Mouse (Mus musculus) intestine, embryonic 14.5 days (tissue): ENCODE measurements around the gene Tssk4. TPM values are rescaled to one million over a fixed set of nuclear protein-coding genes. Genes with fewer than 3 reads are reported as not detected.

Source experiments
- ATAC-seq: fragments of 200-750 bp; cut with Nextera tagmentation; replicated peaks from 2 replicates; pipeline ENCODE4 v1.8.0; 2017; ENCODE audit warnings: low read depth, moderate number of reproducible peaks, moderate TSS enrichment, moderate library complexity; ENCODE audit not compliant: low FRiP score, low TSS enrichment
- DNase-seq: peaks from one replicate; pipeline ENCODE4 v3.0.0-alpha.2; 2018; ENCODE audit warnings: low spot score
- H3K27ac ChIP-seq: fragments of 300-500 bp; sonication (generic); 2 replicates; pipeline ENCODE4 v1.5.1; 2014; ENCODE audit warnings: low read depth, mild to moderate bottlenecking, control low read depth
- H3K27me3 ChIP-seq: fragments of 300-500 bp; sonication (generic); replicated peaks from 2 replicates; pipeline ENCODE4 v1.6.1; 2014; ENCODE audit warnings: low read length, control low read depth; ENCODE audit not compliant: control insufficient read depth, insufficient read depth
- H3K36me3 ChIP-seq: fragments of 300-500 bp; sonication (generic); 2 replicates; pipeline ENCODE4 v1.6.1; 2014; ENCODE audit warnings: low read length, control low read depth; ENCODE audit not compliant: control insufficient read depth, insufficient read depth
- H3K4me1 ChIP-seq: fragments of 300-500 bp; sonication (generic); replicated peaks from 2 replicates; pipeline ENCODE4 v1.6.1; 2014; ENCODE audit warnings: low read length, control low read depth, mixed read lengths; ENCODE audit not compliant: control insufficient read depth, insufficient read depth
- H3K4me2 ChIP-seq: fragments of 300-500 bp; sonication (generic); 2 replicates; pipeline ENCODE4 v1.6.1; 2014; ENCODE audit warnings: low read length
- H3K4me3 ChIP-seq: fragments of 300-500 bp; sonication (generic); 2 replicates; pipeline ENCODE4 v1.5.1; 2014; ENCODE audit warnings: low read depth, low read length, control low read depth, mixed read lengths
- H3K9ac ChIP-seq: fragments of 300-500 bp; sonication (generic); 2 replicates; pipeline ENCODE4 v1.6.1; 2014; ENCODE audit warnings: mild to moderate bottlenecking, low read length
- H3K9me3 ChIP-seq: fragments of 300-500 bp; sonication (generic); 2 replicates; pipeline ENCODE4 v1.6.1; 2016; ENCODE audit warnings: low read length, control low read depth; ENCODE audit not compliant: control insufficient read depth
- WGBS: fragments of 180-500 bp; shearing (Covaris S2); extraction: QIAGEN DNeasy Blood & Tissue Kit; methylation state at CpG from one replicate; pipeline ENCODE4 v1.1.7; 2014; 5-methylcytosine and 5-hydroxymethylcytosine counted together
- polyA plus RNA-seq: library from polyadenylated mRNA; unstranded; fragments of >200 nt; fragmentation: Nextera tagmentation; extraction: Ambion mirVana; gene quantifications from 2 replicates; pipeline ENCODE4 v1.2.1, GENCODE M21; 2014

The Tssk4 gene
- polyA plus RNA-seq, 1 experiment from 2014 or later: 1.9 TPM

DNA sequence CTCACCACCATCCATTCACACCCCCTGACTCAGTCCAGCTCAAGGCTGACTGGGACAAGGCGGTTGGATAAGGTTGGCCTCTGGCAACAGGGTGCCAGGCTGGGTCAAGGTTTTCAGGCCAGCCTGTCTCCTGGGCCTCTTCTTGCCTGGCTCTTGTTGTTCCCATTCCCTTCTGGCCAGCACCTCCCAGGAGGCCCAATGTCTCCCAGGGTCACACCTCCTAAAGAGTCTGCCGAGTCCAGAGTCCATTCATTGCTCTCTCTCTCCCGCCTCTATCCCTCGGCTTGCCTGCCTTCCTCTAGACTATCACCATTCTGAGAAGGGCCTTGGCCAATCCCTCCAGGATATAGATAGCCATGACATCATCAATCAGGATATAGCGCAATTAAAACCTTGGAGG, 8.0 kb downstream of the Tssk4 start:
- no peak overlapping the region for H3K4me2 ChIP-seq
- peaks cover 5% of the 10 kb centered on the region; the same call in 1 of the 2 replicates for H3K4me1 ChIP-seq
- H3K27me3 ChIP-seq: no peaks in the 10 kb centered on the region
- DNase-seq (no peak), ATAC-seq (peak; percentile 36; the same call in 1 of the 2 replicates)
- no peak overlapping the region for H3K27ac ChIP-seq
- no peaks in the 10 kb centered on the region for H3K9me3 ChIP-seq
- no peak overlapping the region for H3K9ac ChIP-seq
- H3K4me3 ChIP-seq: no peak overlapping the region
- peaks cover 33% of the 10 kb centered on the region for H3K36me3 ChIP-seq
- whole genome bisulfite sequencing: 84% methylated on average over 5 of the region's 5 CpGs

DNA sequence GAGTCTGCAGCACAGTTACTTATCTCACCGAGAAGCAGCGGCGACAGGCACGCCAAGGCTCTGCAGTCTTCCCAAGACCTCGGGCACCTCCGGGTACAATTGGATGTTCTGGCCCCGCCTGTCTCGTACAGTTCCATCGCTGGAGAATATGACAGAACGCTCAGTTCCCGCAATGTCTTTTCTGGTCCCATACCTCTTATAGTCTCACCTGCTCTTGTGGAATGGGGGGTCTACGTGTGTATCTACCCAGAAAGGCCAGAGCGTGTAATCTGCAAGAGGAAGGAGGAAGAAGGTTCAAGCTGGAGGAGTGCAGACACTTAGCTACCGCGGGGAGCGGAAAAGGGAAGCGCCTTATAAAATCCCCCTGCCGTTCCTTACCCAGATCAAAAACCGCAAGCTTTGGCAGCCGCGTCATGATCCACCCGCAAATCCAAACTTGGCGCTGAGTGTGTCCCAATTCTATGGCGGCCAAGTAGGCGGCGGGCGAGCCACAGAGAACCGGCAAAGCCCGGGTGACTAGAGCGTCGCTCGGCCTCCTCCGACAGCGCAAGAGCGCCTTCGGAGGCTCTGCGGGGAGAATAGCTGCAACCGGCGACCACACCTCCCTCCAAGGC, 10.1 kb downstream of the Tssk4 start, which contains the start of gene Mdp1:
Gene Mdp1 (minus strand): TSS at position 549 of the 614 bp plus-strand sequence.
- Histone ChIP-seq H3K9ac (peak within 1 kb of the TSS; percentile 72), H3K4me3 (peak within 1 kb of the TSS; percentile 88), H3K27me3 (no peaks in the 10 kb centered on the region), H3K36me3 (peaks cover 45% of the 10 kb centered on the region), H3K9me3 (no peaks in the 10 kb centered on the region), H3K4me2 (peak within 1 kb of the TSS; percentile 62), H3K4me1 (peaks cover 5% of the 10 kb centered on the region; the same call in 1 of the 2 replicates), H3K27ac (peak within 1 kb of the TSS; percentile 43; the same call in 1 of the 2 replicates)
- peak; percentile 80 for DNase-seq
- WGBS: 1% methylated on average over 39 of the region's 39 CpGs
- peak; percentile 84 for ATAC-seq

DNA sequence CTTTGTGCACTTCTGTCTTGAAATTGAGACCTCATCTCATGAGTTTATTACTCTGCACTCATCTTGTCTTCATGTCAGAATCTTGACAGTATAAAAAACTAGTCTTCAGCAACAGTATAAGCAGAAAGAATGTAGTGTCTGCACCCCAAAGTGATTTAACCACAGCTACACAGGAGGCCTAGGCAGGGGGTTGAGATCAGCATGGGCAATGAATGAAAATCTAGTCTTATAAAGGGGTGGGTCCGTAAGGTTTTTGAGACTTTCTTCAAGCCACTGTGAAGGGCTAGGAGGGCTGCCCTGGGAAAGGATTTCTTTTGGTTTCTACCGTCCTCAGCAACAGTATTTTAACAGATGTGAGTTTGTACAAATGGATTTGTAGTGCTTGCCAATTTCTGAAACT, 10.7 kb downstream of the Tssk4 start:
- Histone ChIP-seq H3K36me3 (peaks cover 47% of the 10 kb centered on the region), H3K4me3 (0 out of 2 replicates have a peak overlapping the region, but pooled peaks have one; percentile 88), H3K4me2 (peak overlapping the region; percentile 62), H3K27me3 (no peaks in the 10 kb centered on the region), H3K9me3 (no peaks in the 10 kb centered on the region), H3K27ac (no peak overlapping the region; the same call in 1 of the 2 replicates), H3K4me1 (peaks cover 5% of the 10 kb centered on the region; the same call in 1 of the 2 replicates), H3K9ac (no peak overlapping the region)
- DNase-seq (no peak), ATAC-seq (no peak)
- WGBS: 47% methylated on average over 2 of the region's 2 CpGs

DNA sequence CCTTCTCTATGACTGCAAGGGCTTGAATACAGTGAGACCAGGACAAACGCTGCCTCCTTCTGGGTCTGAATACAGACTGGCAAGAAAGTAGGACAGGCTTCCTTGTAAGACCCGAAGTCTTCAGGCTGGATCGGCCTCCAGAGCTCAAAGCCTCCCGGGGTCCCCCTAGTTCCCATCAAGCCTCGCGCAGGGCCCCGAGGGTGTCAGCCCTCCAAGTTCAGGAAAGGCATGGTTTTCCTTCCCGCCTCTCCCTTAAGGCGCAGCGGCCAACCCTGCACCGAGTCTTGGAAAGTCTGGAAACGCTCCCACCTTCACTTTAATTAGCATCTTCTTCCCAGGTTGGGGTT, 21.5 kb downstream of the Tssk4 start:
- no peaks in the 10 kb centered on the region for H3K27me3 ChIP-seq
- H3K4me1 ChIP-seq: peaks cover 17% of the 10 kb centered on the region; the same call in 1 of the 2 replicates
- H3K27ac ChIP-seq: peak overlapping the region; percentile 73
- no peaks in the 10 kb centered on the region for H3K9me3 ChIP-seq
- peak overlapping the region; percentile 96 for H3K4me2 ChIP-seq
- H3K9ac ChIP-seq: peak overlapping the region; percentile 80
- peak overlapping the region; percentile 96 for H3K4me3 ChIP-seq
- ATAC-seq (peak; percentile 9; the same call in 1 of the 2 replicates), DNase-seq (no peak)
- peaks cover 34% of the 10 kb centered on the region for H3K36me3 ChIP-seq
- WGBS: 0% methylated on average over 12 of the region's 12 CpGs

DNA sequence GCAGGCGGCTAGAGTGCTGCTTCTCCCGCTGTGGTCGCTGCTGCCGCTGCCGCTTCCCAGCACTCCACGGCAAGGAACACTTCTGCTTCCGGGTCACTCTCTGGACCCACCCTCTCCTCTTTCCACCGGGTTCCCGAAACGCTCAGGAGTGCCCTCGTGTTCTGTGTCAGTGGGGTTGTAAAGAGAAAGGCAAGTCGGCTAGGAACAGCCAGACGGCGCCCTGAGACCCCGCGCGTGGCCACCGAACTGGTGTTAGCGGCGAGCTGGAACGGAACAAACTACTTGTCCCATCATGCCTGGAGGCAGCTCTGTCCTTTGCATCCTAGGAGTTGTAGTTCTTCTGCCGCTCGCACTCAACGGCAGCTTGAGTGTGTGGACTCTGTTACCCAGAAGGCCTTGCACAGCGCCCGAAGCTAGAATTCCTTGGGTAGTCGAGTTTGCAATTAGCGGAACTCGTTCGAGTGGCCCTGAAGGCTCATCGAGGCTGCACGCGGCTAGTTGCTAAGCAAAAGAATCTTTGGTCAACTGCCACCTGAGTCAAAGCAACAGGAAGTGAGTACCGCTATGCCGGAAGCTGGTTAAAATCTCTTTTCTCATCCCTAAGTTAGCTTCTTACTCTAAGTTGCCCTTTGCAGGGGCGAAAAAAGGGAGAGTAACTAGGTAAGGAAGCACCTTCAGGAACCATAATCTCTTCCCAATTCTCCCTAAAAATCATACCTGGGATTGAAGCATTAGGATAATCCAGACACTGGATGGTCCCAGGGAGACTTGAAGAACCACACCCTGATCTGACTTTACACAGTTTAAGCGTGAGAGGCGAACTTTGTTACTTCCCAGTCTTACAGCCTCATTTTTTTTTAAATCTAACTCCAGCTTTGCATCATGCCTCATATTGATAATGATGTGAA, 22.1 kb downstream of the Tssk4 start, which contains the start of the genes Gmpr2 and Nedd8:
Gene Gmpr2 (plus strand): TSS at position 109 of the 908 bp plus-strand sequence.
Gene Nedd8 (minus strand): TSS at position 292 of the 908 bp plus-strand sequence.
- ATAC-seq (peak; percentile 95), DNase-seq (peak; percentile 98)
- peak within 1 kb of the TSS; percentile 96 for H3K4me2 ChIP-seq
- H3K27me3 ChIP-seq: no peaks in the 10 kb centered on the region
- H3K4me1 ChIP-seq: peaks cover 17% of the 10 kb centered on the region; the same call in 1 of the 2 replicates
- peak within 1 kb of the TSS; percentile 73 for H3K27ac ChIP-seq
- WGBS: under 1% methylated on average over 38 of the region's 38 CpGs
- peak within 1 kb of the TSS; percentile 80 for H3K9ac ChIP-seq
- H3K4me3 ChIP-seq: peak within 1 kb of the TSS; percentile 96
- no peaks in the 10 kb centered on the region for H3K9me3 ChIP-seq
- H3K36me3 ChIP-seq: peaks cover 38% of the 10 kb centered on the region

DNA sequence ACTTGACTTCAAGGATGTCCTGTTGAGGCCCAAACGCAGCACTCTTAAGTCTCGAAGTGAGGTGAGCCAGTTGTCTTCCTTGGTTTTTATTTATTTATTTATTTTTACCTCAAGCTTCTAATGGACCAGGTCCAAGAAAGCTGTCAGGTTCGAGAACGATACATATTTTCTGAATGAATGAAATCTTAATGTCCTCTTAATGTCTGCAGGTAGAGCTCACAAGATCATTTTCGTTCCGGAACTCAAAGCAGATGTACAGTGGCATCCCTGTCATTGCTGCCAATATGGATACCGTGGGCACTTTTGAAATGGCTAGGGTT, 22.7 kb downstream of the Tssk4 start:
- 73% methylated on average over 7 of the region's 7 CpGs for WGBS

DNA sequence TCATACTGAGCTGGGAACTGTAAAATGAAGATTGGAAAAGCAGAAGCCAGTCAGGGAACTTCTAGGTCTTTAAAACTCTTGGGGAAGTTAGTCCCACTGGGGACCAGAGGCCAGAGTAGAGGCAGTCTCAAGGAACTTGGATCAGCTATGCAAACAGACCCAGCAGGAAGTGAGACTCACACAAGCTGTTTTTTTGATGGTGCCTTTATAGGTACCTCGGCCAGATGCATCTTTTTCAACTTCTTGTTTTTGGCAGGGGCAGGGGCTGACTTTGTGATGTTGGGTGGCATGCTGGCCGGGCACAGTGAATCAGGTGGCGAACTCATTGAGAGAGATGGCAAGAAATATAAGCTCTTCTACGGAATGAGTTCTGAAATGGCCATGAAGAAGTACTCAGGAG, 27.6 kb downstream of the Tssk4 start:
- ATAC-seq (no peak), DNase-seq (no peak)
- Histone ChIP-seq H3K9me3 (no peaks in the 10 kb centered on the region), H3K27ac (no peak overlapping the region), H3K4me2 (no peak overlapping the region), H3K4me1 (peaks cover 13% of the 10 kb centered on the region; the same call in 1 of the 2 replicates), H3K27me3 (no peaks in the 10 kb centered on the region), H3K9ac (no peak overlapping the region), H3K36me3 (peaks cover 59% of the 10 kb centered on the region), H3K4me3 (no peak overlapping the region)
- WGBS: 85% methylated on average over 4 of the region's 4 CpGs

More for the DNA sequence above, 22.7 kb downstream of the Tssk4 start:
- ATAC-seq: no peak
- H3K27me3 ChIP-seq: no peaks in the 10 kb centered on the region
- peak overlapping the region; percentile 88 for H3K4me2 ChIP-seq
- H3K36me3 ChIP-seq: peaks cover 44% of the 10 kb centered on the region
- H3K4me3 ChIP-seq: peak overlapping the region; percentile 96
- peaks cover 17% of the 10 kb centered on the region; the same call in 1 of the 2 replicates for H3K4me1 ChIP-seq
- H3K9me3 ChIP-seq: no peaks in the 10 kb centered on the region
- DNase-seq: no peak
- peak overlapping the region; percentile 56 for H3K9ac ChIP-seq
- H3K27ac ChIP-seq: peak overlapping the region; percentile 73
